In the genomic region with DNA sequence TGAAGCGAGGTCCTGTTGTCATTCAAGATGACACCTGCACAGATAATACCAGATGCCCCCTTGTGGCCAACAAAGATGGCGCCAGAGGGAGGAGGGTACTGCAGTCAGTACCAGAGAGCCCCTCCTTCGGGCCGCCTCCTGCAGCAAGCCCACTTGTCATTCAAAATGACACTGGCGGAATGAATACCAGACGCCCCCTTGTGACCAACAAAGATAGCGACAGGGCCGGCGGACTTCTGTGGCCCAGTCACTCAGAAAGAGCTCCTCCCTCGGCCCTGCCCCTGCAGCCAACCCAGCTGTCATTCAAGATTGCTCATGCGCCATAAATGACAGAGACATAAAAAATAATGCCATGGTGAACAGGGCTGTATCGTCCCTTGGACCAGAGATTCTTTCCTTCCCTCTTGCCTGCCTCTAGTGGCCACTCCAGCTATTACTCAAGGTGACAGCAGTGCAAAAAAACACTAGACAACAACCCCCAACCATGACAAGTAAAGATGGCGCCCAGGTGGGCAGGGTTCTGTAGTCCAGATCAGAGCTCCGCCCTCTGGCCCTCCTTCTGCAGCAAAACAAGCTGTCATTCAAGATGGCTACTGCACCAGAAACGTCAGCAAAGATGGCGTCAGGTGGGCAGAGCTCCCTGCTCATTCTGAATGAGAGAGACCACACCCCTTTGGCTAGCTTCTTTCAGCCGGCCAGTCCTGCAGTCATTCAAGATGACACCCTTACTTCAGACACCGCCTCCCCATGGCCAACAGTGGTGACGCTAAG, we compare ENCODE assay signal across 8 mouse cellular contexts. TPM values are rescaled to one million over a fixed set of nuclear protein-coding genes. Genes with fewer than 3 reads are reported as not detected.
DNase-seq lines count a peak whose midpoint lies in the region; ATAC-seq lines count a peak whose summit lies in the region.

No protein-coding gene starts in this region.

- H3K4me2 ChIP-seq in hindbrain, embryonic 14.5 days (replicated peaks) = peak overlapping the region; percentile 50

- peak overlapping the region; percentile 98 for H3K27ac ChIP-seq in hindbrain, embryonic 14.5 days

- 53% methylated on average over 19 of the region's 19 CpGs for WGBS in hindbrain, embryonic 14.5 days

- H3K4me1 ChIP-seq in hindbrain, embryonic 14.5 days (replicated peaks; ENCODE audit: control insufficient read depth, insufficient read depth, low read length) = no peaks in the 10 kb centered on the region

- peaks cover 24% of the 10 kb centered on the region; the same call in 1 of the 2 replicates for H3K36me3 ChIP-seq in hindbrain, embryonic 14.5 days (replicated peaks; ENCODE audit: control insufficient read depth, insufficient read depth)

- H3K9me3 ChIP-seq in hindbrain, embryonic 14.5 days (ENCODE audit: control insufficient read depth, low read length) = peaks cover 40% of the 10 kb centered on the region

- peak; percentile 67 for ATAC-seq in hindbrain, embryonic 14.5 days (ENCODE audit: low FRiP score)
- ATAC-seq in megakaryocyte-erythroid progenitor cell, adult 5-6 weeks (replicated peaks; ENCODE audit: low FRiP score, low TSS enrichment, poor library complexity, severe bottlenecking) = no peak

- H3K4me3 ChIP-seq in hindbrain, embryonic 14.5 days (replicated peaks; ENCODE audit: low read length) = peak overlapping the region; percentile 61

- DNase-seq in adrenal gland, adult 2 months = peak; percentile 87
- peak; percentile 86 to 91 for DNase-seq in cerebellum, postnatal 25 days
- peak; percentile 82 for DNase-seq in gastrocnemius, adult 18-20 months (ENCODE audit: low spot score)
- peak; percentile 80 for DNase-seq in hindbrain, embryonic 14.5 days (ENCODE audit: low spot score)
- peak; percentile 86 to 88 for DNase-seq in layer of hippocampus, postnatal 36 days
- DNase-seq in lung, postnatal 10 days = peak; percentile 94
- peak; percentile 93 to 96 for DNase-seq in right cerebral cortex, postnatal 10 days (ENCODE audit: low spot score in 2 of 2)

- H3K27me3 ChIP-seq in hindbrain, embryonic 14.5 days (ENCODE audit: control insufficient read depth, insufficient read depth, low read length) = no peaks in the 10 kb centered on the region

- H3K9ac ChIP-seq in hindbrain, embryonic 14.5 days = peak overlapping the region; percentile 49; the same call in 1 of the 2 replicates

RNA-seq across cellular contexts. Expression of gene Peg3, which starts 2.7 kb away (rescaled TPM):
- 10 to 100 TPM; 41.3 to 41.5 TPM for total RNA-seq in adrenal gland, adult 2 months (2021)
- 2.7 and 3.0 TPM in 2 replicates for polyA plus RNA-seq in adrenal gland, adult 2 months (2012; rRNA removed)
- total RNA-seq in gastrocnemius, adult 18-20 months (2021) = 1 to 10 TPM; 2.8 to 7.2 TPM
- 111 and 133 TPM in 2 replicates for polyA plus RNA-seq in hindbrain, embryonic 14.5 days (2014; fragmentation: Nextera tagmentation; extraction: Ambion mirVana)
- total RNA-seq in layer of hippocampus, postnatal 36 days (2021) = 100 to 1,000 TPM; 178 to 188 TPM
- not detected in 2 replicates for total RNA-seq in megakaryocyte-erythroid progenitor cell, adult 5-6 weeks (2014; fragmentation: Nextera tagmentation)
- total RNA-seq in megakaryocyte-erythroid progenitor cell, adult 5-6 weeks (2017) = not detected in 2 replicates

RNA-seq across cellular contexts. Expression of gene Usp29, which starts 2.8 kb away (rescaled TPM):
- 1 to 10 TPM; 1.2 to 1.4 TPM for total RNA-seq in adrenal gland, adult 2 months (2021)
- 0.08 and 0.31 TPM in 2 replicates for polyA plus RNA-seq in adrenal gland, adult 2 months (2012; rRNA removed)
- under 1 TPM in 1 of 2 experiments, not detected in 1; 0.39 TPM for total RNA-seq in gastrocnemius, adult 18-20 months (2021)
- polyA plus RNA-seq in hindbrain, embryonic 14.5 days (2014; fragmentation: Nextera tagmentation; extraction: Ambion mirVana) = 29.0 and 29.4 TPM in 2 replicates
- total RNA-seq in layer of hippocampus, postnatal 36 days (2021) = 10 to 100 TPM; 29.4 to 32.9 TPM
- total RNA-seq in megakaryocyte-erythroid progenitor cell, adult 5-6 weeks (2014; fragmentation: Nextera tagmentation) = not detected in 2 replicates
- total RNA-seq in megakaryocyte-erythroid progenitor cell, adult 5-6 weeks (2017) = not detected in 2 replicates

RNA-seq across cellular contexts. Expression of gene Zim1, which starts 31.3 kb away (rescaled TPM):
- total RNA-seq in adrenal gland, adult 2 months (2021) = 1 to 10 TPM; 3.2 to 4.3 TPM
- polyA plus RNA-seq in adrenal gland, adult 2 months (2012; rRNA removed) = 0.29 and 0.36 TPM in 2 replicates
- total RNA-seq in gastrocnemius, adult 18-20 months (2021) = 1 to 10 TPM; 2.4 to 6.0 TPM
- 7.1 and 7.5 TPM in 2 replicates for polyA plus RNA-seq in hindbrain, embryonic 14.5 days (2014; fragmentation: Nextera tagmentation; extraction: Ambion mirVana)
- total RNA-seq in layer of hippocampus, postnatal 36 days (2021) = 10 to 100 TPM in 1 of 2 experiments, 1 to 10 TPM in 1; 8.9 to 10.5 TPM
- not detected in 2 replicates for total RNA-seq in megakaryocyte-erythroid progenitor cell, adult 5-6 weeks (2014; fragmentation: Nextera tagmentation)
- not detected in 2 replicates for total RNA-seq in megakaryocyte-erythroid progenitor cell, adult 5-6 weeks (2017)

Comparison
In these comparisons a context has a peak if more than half of its experiments do, and no peak if none do; other contexts are left out.
1. RNA of gene Peg3, which starts 2.7 kb away (total RNA-seq): 178 to 188 TPM in layer of hippocampus, postnatal 36 days and 41.3 to 41.5 TPM in adrenal gland, adult 2 months; 2.8 to 7.2 TPM in gastrocnemius, adult 18-20 months and not detected in megakaryocyte-erythroid progenitor cell, adult 5-6 weeks; every median in the first group is over 4 times any median in the second.
2. RNA of gene Usp29, which starts 2.8 kb away (total RNA-seq): 29.4 to 32.9 TPM in layer of hippocampus, postnatal 36 days; 1.2 to 1.4 TPM in adrenal gland, adult 2 months, 0.39 TPM in gastrocnemius, adult 18-20 months and not detected in megakaryocyte-erythroid progenitor cell, adult 5-6 weeks; every median in the first group is over 10 times any median in the second.
3. Peak in every context shown above with its lines, with median percentiles within 50 percentile points of each other: DNase-seq.